Mouse (Mus musculus) C2C12 (cell line): Measurements from ENCODE around the gene Ywhae. TPM values are rescaled to one million over a fixed set of nuclear protein-coding genes. Genes with fewer than 3 reads are reported as not detected.

Experiments
- H3K27me3 ChIP-seq: one replicate; pipeline ENCODE4 v1.6.1; 2011; ENCODE audit not compliant: control insufficient read depth, insufficient read depth, insufficient read length
- H3K36me3 ChIP-seq: one replicate; pipeline ENCODE4 v1.6.1; 2011; ENCODE audit not compliant: control insufficient read depth, insufficient read depth
- H3K4me3 ChIP-seq: one replicate; pipeline ENCODE4 v1.5.1; 2011; ENCODE audit warnings: mild to moderate bottlenecking, control low read depth; ENCODE audit not compliant: poor library complexity, insufficient read depth, severe bottlenecking
- H3K79me2 ChIP-seq: one replicate; pipeline ENCODE4 v1.6.1; 2011; ENCODE audit not compliant: control insufficient read depth, insufficient read depth
- H3K79me3 ChIP-seq: one replicate; pipeline ENCODE4 v1.6.1; 2011; ENCODE audit warnings: low read depth, control low read depth
- H3ac ChIP-seq: one replicate; pipeline ENCODE3; 2011; ENCODE audit warnings: low read depth; ENCODE audit not compliant: control insufficient read depth, insufficient read length
- CEBPB ChIP-seq: IDR thresholded peaks from one replicate; pipeline ENCODE4 v1.6.1; 2011; ENCODE audit warnings: low read depth, mild to moderate bottlenecking, control low read depth, moderate library complexity
- CTCF ChIP-seq: IDR thresholded peaks from one replicate; pipeline ENCODE4 v1.5.1; 2011; ENCODE audit not compliant: control insufficient read depth, insufficient read depth, insufficient read length
- FOSL1 ChIP-seq: IDR thresholded peaks from one replicate; pipeline ENCODE4 v1.8.0; 2011; ENCODE audit warnings: mild to moderate bottlenecking, low read length; ENCODE audit not compliant: poor library complexity, insufficient read depth, severe bottlenecking
- MAX ChIP-seq: IDR thresholded peaks from one replicate; pipeline ENCODE4 v1.6.1; 2011; ENCODE audit warnings: mild to moderate bottlenecking, control low read depth
- MYOD1 ChIP-seq: IDR thresholded peaks from one replicate; pipeline ENCODE4 v1.6.1; 2011; ENCODE audit warnings: low read depth; ENCODE audit not compliant: control insufficient read depth, insufficient read length
- MYOG ChIP-seq: IDR thresholded peaks from one replicate; pipeline ENCODE4 v1.6.1; 2011; ENCODE audit not compliant: control insufficient read depth, insufficient read length; ENCODE audit errors: extremely low read depth
- USF1 ChIP-seq: IDR thresholded peaks from one replicate; pipeline ENCODE4 v1.6.1; 2011; ENCODE audit warnings: low read depth, mild to moderate bottlenecking, control low read depth, moderate library complexity
- polyA plus RNA-seq: library from polyadenylated mRNA; unstranded; fragments of >200 nt; fragmentation: generic; extraction: Trizol; gene quantifications from one replicate; pipeline ENCODE4 v1.2.1, GENCODE M21; 2012; ENCODE audit warnings: missing spikeins

Gene Ywhae
- polyA plus RNA-seq, 1 experiment: 528 TPM

- TF ChIP-seq CTCF (no peak), MAX (no peak), FOSL1 (no peak), CEBPB (no peak), MYOD1 (no peak), MYOG (no peak), USF1 (no peak)
- Histone ChIP-seq H3K4me3 (no peak overlapping the region), H3K36me3 (no peaks in the 10 kb centered on the region), H3K27me3 (no peaks in the 10 kb centered on the region), H3K79me3 (no peaks in the 10 kb centered on the region), H3K79me2 (no peaks in the 10 kb centered on the region), H3ac (no peak overlapping the region)
These were observed 79.2 kb downstream of the Ywhae start for GRCm38 (mm10) chr11:75811900-75812299.

GRCm38 (mm10) chr11:75813085-75813484 lies 80.4 kb downstream of the Ywhae start:
- Histone ChIP-seq H3K79me2 (no peaks in the 10 kb centered on the region), H3K27me3 (no peaks in the 10 kb centered on the region), H3K79me3 (no peaks in the 10 kb centered on the region), H3K36me3 (no peaks in the 10 kb centered on the region), H3K4me3 (no peak overlapping the region), H3ac (no peak overlapping the region)
- TF ChIP-seq MYOD1 (peak; percentile 91), FOSL1 (no peak), MAX (no peak)

Other genes starting within 250 kb of the Ywhae start
- 104 TPM for gene Prpf8, start 246.1 kb upstream of the Ywhae start, polyA plus RNA-seq
- 3.2 TPM for gene Rilp, start 222.8 kb upstream of the Ywhae start, polyA plus RNA-seq
- gene Scarf1, start 219.3 kb upstream of the Ywhae start, polyA plus RNA-seq: 0.11 TPM
- gene Slc43a2, start 201.2 kb upstream of the Ywhae start, polyA plus RNA-seq: 2.2 TPM
- 118 TPM for gene Pitpna, start 144.8 kb upstream of the Ywhae start, polyA plus RNA-seq
- gene Inpp5k, start 101.9 kb upstream of the Ywhae start, polyA plus RNA-seq: 8.9 TPM
- gene Myo1c, start 82.4 kb upstream of the Ywhae start, polyA plus RNA-seq: 166 TPM
- 39.3 TPM for gene Crk, start 53.6 kb upstream of the Ywhae start, polyA plus RNA-seq
- 0.04 TPM for gene Doc2b, start 63.2 kb downstream of the Ywhae start, polyA plus RNA-seq
- gene Rph3al, start 205.6 kb downstream of the Ywhae start, polyA plus RNA-seq: 0.11 TPM